Mouse (Mus musculus): Measurements from ENCODE around the gene Lima1.

- TF ChIP-seq CTCF (IDR thresholded peaks at IDR 0.05) = no peak
- no peak for TF ChIP-seq EP300 (IDR thresholded peaks at IDR 0.05)
Measured at GRCm38 (mm10) chr15:99771601-99772276, 103.5 kb downstream of the Lima1 start.
